Mouse (Mus musculus) liver, adult 2 months (tissue): ENCODE data around the gene Pign. TPM values are rescaled to one million over a fixed set of nuclear protein-coding genes. Genes with fewer than 3 reads are reported as not detected.
A peak's percentile ranks its signal among the peaks of the same experiment; 100 is the strongest.

Experiments
- DNase-seq: peaks from one replicate; pipeline ENCODE4 v3.0.0-alpha.2; 2011; ENCODE audit warnings: low read depth, low spot score; ENCODE audit errors: extremely low read depth
- H3K27ac ChIP-seq: fragments of 200-500 bp; replicated peaks from 2 replicates; pipeline ENCODE4 v1.5.1; 2012; ENCODE audit warnings: low read depth, mild to moderate bottlenecking, control low read depth, inconsistent platforms, low read length; ENCODE audit not compliant: insufficient read depth
- H3K27me3 ChIP-seq: fragments of 200-500 bp; 2 replicates; pipeline ENCODE4 v1.6.1; 2012; ENCODE audit warnings: mild to moderate bottlenecking, moderate library complexity, low read length, inconsistent platforms; ENCODE audit not compliant: control insufficient read depth, insufficient read depth
- H3K36me3 ChIP-seq: fragments of 200-500 bp; 2 replicates; pipeline ENCODE4 v1.6.1; 2012; ENCODE audit warnings: low read length, inconsistent platforms; ENCODE audit not compliant: control insufficient read depth, insufficient read depth
- H3K4me1 ChIP-seq: fragments of 200-500 bp; 2 replicates; pipeline ENCODE4 v1.6.1; 2011; ENCODE audit warnings: low read length; ENCODE audit not compliant: control insufficient read depth, insufficient read depth
- H3K4me3 ChIP-seq: fragments of 200-500 bp; 2 replicates; pipeline ENCODE4 v1.5.1; 2011; ENCODE audit warnings: low read depth, mild to moderate bottlenecking, control low read depth, low read length, moderate library complexity; ENCODE audit not compliant: insufficient read depth
- H3K79me2 ChIP-seq: fragments of 200-500 bp; 2 replicates; pipeline ENCODE4 v1.6.1; 2012; ENCODE audit warnings: inconsistent platforms, mild to moderate bottlenecking, low read length, moderate library complexity; ENCODE audit not compliant: control insufficient read depth, insufficient read depth
- H3K9ac ChIP-seq: fragments of 200-500 bp; 2 replicates; pipeline ENCODE4 v1.6.1; 2012; ENCODE audit warnings: low read depth, mild to moderate bottlenecking, control low read depth, inconsistent platforms, low read length
- CTCF ChIP-seq: fragments of 200-500 bp; IDR thresholded peaks from 2 replicates; pipeline ENCODE4 v1.5.1; 2011; ENCODE audit warnings: low read depth, low read length, control low read depth
- POLR2A ChIP-seq: fragments of 200-500 bp; IDR thresholded peaks from 2 replicates; pipeline ENCODE4 v1.6.1; 2011; ENCODE audit warnings: low read length, control low read depth; ENCODE audit not compliant: insufficient read depth; ENCODE audit errors: extremely low read depth
- WGBS: fragments of 180-500 bp; shearing (Covaris S2); methylation state at CpG from one replicate; pipeline ENCODE4 v1.1.7; 2018; 5-methylcytosine and 5-hydroxymethylcytosine counted together
- polyA plus RNA-seq: library from polyadenylated mRNA; depleted of rRNA; stranded (reverse); fragments of >200 nt; gene quantifications from 2 replicates; pipeline ENCODE4 v1.2.3, GENCODE M21; 2012
- total RNA-seq: library from RNA; depleted of rRNA; stranded (reverse); fragments of >200 nt; gene quantifications from 2 replicates; pipeline ENCODE4 v1.2.3, GENCODE M21; 2014

Pign gene
- total and polyA plus RNA-seq, 2 experiments = 11.2 to 32.5 TPM

DNA sequence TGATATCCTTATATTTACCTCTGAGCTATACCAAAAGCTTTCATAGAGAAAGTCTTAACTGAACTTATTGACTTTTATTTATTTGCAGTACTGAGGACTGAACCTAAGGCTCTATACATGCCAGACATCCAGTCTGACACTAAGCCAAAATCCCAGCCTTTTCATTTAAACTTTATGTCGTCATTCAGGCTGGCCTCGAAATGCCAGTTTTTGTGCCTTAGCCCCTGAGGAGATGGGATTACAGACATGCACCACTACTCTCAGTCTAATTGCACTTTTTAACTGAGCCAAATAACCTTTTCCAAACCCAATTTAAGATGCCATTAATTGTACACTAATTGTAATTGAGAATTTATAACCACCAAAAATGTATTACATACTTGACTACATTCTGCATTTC is 73.8 kb downstream of the Pign start:
- no peak for DNase-seq
- WGBS = 94% methylated on average over 2 of the region's 2 CpGs

DNA sequence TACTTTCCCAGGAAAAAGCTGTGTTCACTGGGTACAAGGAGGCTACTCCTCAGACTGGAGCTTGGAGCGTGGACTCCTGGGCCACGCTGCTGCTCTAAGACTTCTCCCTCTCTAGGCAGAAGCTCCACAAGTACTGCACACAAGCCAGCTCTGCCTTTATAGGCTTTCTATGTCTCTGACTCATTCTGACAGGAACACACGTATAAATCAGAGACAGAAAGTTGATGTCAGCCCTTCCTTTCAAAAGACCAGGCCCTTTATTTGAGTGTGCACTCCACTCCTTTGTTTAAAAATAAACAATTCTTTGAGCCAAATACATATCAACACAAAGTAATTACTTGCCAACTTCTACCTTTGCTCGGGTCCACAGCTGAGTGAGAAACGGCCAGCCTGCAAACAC is 74.8 kb downstream of the Pign start:
- Histone ChIP-seq H3K79me2 (no peaks in the 10 kb centered on the region), H3K36me3 (peaks cover 26% of the 10 kb centered on the region), H3K4me1 (no peaks in the 10 kb centered on the region), H3K27me3 (no peaks in the 10 kb centered on the region), H3K27ac (no peak overlapping the region), H3K4me3 (no peak overlapping the region), H3K9ac (no peak overlapping the region)
- peak; percentile 5 for DNase-seq
- TF ChIP-seq CTCF (no peak), POLR2A (no peak)
- WGBS = 69% methylated on average over 5 of the region's 5 CpGs

More for the DNA sequence above, 73.8 kb downstream of the Pign start:
- H3K9ac ChIP-seq = no peak overlapping the region
- H3K4me3 ChIP-seq = no peak overlapping the region
- H3K36me3 ChIP-seq = peaks cover 23% of the 10 kb centered on the region
- no peaks in the 10 kb centered on the region for H3K27me3 ChIP-seq
- H3K27ac ChIP-seq = no peak overlapping the region
- H3K4me1 ChIP-seq = no peaks in the 10 kb centered on the region
- TF ChIP-seq POLR2A (no peak), CTCF (no peak)
- no peaks in the 10 kb centered on the region for H3K79me2 ChIP-seq

DNA sequence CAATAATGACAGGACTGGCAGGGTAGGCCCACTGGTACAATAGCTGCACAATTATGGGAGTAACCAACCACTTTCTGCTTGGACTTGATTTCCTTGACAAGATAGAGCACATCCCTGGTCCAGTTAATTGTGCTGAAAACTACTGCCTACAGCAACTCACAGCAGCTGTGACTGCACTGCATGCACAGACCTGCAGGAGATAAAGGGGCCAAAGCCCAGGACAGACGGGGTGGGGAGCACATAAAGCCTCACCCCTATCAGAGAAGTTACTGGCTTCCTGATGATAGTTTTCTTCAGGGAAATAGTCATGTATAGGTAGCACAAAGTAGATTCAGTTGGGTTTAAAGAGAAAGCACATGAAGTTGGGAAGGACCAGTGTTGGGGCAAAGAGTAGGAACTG is 80.7 kb downstream of the Pign start:
- no peaks in the 10 kb centered on the region for H3K27me3 ChIP-seq
- H3K79me2 ChIP-seq = no peaks in the 10 kb centered on the region
- TF ChIP-seq CTCF = no peak
- no peak for TF ChIP-seq POLR2A
- no peak overlapping the region for H3K4me3 ChIP-seq
- DNase-seq = no peak
- no peaks in the 10 kb centered on the region for H3K4me1 ChIP-seq
- 100% methylated on average over 1 of the region's 1 CpGs for WGBS
- H3K9ac ChIP-seq = no peak overlapping the region
- no peak overlapping the region for H3K27ac ChIP-seq
- peaks cover 26% of the 10 kb centered on the region; the same call in 1 of the 2 replicates for H3K36me3 ChIP-seq

GRCm38 (mm10) chr1:105580909-105581308 is 82.6 kb downstream of the Pign start:
- 73% methylated on average over 2 of the region's 2 CpGs for WGBS
- Histone ChIP-seq H3K9ac (no peak overlapping the region), H3K79me2 (no peaks in the 10 kb centered on the region), H3K27ac (no peak overlapping the region), H3K27me3 (no peaks in the 10 kb centered on the region), H3K4me3 (no peak overlapping the region), H3K4me1 (no peaks in the 10 kb centered on the region), H3K36me3 (peaks cover 18% of the 10 kb centered on the region; the same call in 1 of the 2 replicates)
- no peak for DNase-seq
- TF ChIP-seq CTCF (no peak), POLR2A (no peak)

DNA sequence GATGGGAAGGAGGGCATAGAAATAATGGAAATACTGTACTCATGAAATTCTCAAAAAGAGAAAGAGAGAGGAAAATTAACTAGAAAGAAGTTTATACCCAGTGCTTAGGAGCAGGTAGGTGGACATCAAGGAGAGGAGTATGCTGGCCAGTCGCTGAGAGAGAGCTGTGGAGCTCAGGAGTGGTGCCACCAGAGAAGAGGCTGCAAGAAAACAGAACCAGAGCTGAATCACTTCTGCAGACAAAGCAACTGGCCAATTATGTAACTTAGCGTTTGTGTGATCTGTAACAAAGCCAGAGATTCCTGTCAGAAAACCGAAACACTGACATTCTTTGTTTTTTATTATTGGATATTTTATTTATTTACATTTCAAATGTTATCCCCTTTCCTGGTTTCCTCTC is 97.4 kb downstream of the Pign start:
- no peak overlapping the region for H3K4me3 ChIP-seq
- H3K4me1 ChIP-seq = no peaks in the 10 kb centered on the region
- TF ChIP-seq POLR2A (no peak), CTCF (no peak)
- peaks cover 6% of the 10 kb centered on the region; the same call in 1 of the 2 replicates for H3K36me3 ChIP-seq
- H3K9ac ChIP-seq = no peak overlapping the region
- 73% methylated on average over 3 of the region's 3 CpGs for WGBS
- H3K27ac ChIP-seq = no peak overlapping the region
- no peak for DNase-seq
- no peaks in the 10 kb centered on the region for H3K27me3 ChIP-seq
- no peaks in the 10 kb centered on the region for H3K79me2 ChIP-seq

DNA sequence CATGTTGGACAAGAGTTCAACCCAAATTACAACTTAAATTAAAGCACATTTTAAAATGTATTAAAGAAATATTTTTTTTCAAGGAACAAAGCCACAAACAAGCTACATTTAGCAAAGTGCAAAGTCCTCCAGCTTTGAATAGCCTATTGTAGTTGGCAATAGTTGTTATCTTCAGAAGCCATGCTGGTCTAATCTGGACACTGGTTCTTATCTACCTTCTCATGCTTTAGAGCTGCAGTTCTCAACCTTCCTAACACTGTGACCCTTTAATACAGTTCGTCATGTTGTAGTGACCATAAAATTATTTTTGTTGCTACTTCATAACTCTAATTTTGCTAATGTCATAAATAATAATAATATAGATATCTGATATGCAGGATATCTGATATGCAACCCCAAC is 99.2 kb downstream of the Pign start:
- H3K79me2 ChIP-seq = no peaks in the 10 kb centered on the region
- peaks cover 12% of the 10 kb centered on the region; the same call in 1 of the 2 replicates for H3K36me3 ChIP-seq
- no peak overlapping the region for H3K9ac ChIP-seq
- no peak for DNase-seq
- H3K4me3 ChIP-seq = no peak overlapping the region
- 96% methylated on average over 1 of the region's 1 CpGs for WGBS
- no peak overlapping the region for H3K27ac ChIP-seq
- TF ChIP-seq CTCF = no peak
- TF ChIP-seq POLR2A = no peak
- no peaks in the 10 kb centered on the region for H3K27me3 ChIP-seq
- H3K4me1 ChIP-seq = no peaks in the 10 kb centered on the region
